Mouse (Mus musculus) T-helper 17 cell (primary cell): ENCODE measurements at regions not wholly inside any gene's neighbourhood (a gene's known extent, or its start where the extent isn't known, plus 50 kb on each side); places are given as distances from the start of the nearest gene placed in this dataset.
"Not testable (repeated sequence)": the region's sequence is repeated elsewhere in the genome, so short reads cannot be mapped to it uniquely, and the experiment has no call there.

Experiments used
- in situ Hi-C, 2 experiments: fragments of 300-600 bp; cut with MboI, MseI; formaldehyde crosslinking; loops; 1 replicate in 1 of 2; 2 replicates in 1 of 2; pipeline ENCODE4 v1.15.1; 2025; ENCODE audit warnings: high pct_unique_total_duplicates in 2 of 2

DNA sequence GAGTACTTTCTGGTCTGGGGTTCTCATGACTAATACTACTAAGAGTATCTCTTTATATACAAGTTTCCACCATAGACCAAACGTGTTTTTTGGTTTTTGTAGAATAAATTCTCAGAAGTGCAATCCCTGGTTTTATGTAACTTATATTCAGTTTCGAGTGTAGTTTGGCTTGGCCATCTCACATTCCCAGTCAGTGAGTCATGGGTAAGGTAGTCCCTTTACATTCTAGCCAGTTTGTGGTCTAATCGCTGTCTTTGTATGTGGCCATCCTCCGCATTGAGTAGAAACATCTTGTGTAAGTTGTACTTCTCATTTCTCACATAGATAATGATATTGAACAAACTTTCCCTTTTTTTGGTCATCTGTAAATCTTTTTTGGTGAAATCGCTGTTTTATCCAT, 88.3 kb downstream of the Anxa5 start:
- in situ Hi-C loops = no loop called here

GRCm38 (mm10) chr3:36383438-36383945, 92.2 kb downstream of the Anxa5 start:
- in situ Hi-C loops = no loop called here

DNA sequence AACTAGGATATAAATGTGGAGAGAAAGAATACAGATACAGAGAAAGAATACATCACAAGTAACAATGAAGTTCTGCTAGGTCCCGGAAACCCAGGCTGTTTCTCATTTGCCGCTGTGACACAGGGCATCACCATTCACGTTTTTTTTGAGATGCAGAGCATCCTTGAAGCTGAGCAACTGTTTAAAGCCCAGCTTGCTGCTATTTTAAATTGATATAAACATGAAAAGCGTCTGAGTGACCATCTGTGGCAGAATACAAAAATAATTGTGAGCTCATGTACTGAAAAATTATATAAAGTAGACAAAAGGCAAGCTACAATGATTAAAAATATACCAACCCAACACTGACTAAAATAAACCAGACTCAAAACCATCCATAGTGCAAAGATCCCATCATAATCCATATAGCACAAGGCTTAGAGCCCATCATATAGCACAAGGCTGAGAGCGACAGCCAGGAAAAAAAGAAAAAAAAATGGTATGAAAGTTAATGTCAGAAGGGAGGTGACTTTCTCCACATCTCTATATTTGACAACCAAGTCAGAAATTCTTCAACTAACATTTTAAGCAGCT, 94.0 kb downstream of the Anxa5 start:
- in situ Hi-C loops = no loop called here

DNA sequence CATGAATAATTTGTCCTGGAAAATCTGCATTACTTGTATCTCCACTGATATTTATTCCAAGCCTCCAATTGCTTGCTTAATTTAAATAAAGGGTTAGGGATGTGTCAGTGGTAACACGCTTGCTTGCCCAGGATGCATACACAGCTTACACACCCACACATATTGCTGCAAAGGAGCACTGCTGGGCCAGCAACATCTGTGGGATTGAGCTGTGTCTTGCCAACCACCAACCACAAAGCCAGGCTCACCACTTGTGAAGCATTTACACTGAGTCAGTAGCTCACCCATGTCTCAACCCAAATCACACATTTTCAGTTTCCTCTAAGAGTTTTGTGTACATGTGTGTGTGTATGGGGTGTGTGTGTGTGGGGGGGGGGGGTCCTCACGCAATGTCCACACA, 100.0 kb downstream of the Anxa5 start:
- in situ Hi-C loops = no loop called here

DNA sequence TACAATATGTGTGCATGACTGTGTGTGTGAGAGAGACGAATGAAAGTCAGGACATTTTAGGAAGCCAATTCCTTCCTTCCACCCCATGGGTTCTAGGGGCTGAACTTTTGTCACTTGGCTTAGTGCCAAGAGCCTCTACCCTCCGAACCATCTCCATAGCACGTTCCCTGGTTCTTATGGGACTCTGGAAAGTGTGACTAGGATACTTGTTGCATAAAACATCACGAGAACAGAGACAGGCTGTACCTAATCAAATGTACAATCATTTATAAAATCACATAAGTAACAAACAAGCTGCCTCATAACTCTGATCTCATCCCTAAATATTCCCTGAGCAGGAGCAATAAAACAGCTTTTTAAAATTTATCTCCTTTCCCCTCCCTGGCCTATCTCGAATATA, 100.8 kb downstream of the Anxa5 start:
- in situ Hi-C loops = no loop called here

GRCm38 (mm10) chr3:36360933-36361332, 114.8 kb downstream of the Anxa5 start:
- in situ Hi-C loops = no loop called here

DNA sequence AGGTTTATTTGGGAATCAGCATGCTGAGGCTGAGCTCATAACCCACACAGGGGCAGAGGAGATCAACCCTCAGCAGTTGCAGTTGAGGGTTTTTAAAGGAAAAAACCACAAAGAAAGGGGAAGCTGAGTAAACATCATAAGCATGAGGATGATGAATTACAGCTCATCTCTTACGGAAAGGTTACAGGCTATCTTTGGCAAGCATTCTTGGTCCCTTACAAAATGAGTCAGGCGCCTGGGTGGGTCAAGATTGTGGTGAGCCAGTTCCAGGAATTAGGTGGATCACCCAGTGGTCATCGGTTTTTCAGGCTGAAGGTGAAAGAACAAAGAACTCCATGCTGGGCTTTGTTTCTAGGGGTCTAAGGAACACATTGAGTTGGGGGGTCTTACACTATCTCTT, 121.5 kb downstream of the Anxa5 start:
- in situ Hi-C loops = not testable (repeated sequence)

DNA sequence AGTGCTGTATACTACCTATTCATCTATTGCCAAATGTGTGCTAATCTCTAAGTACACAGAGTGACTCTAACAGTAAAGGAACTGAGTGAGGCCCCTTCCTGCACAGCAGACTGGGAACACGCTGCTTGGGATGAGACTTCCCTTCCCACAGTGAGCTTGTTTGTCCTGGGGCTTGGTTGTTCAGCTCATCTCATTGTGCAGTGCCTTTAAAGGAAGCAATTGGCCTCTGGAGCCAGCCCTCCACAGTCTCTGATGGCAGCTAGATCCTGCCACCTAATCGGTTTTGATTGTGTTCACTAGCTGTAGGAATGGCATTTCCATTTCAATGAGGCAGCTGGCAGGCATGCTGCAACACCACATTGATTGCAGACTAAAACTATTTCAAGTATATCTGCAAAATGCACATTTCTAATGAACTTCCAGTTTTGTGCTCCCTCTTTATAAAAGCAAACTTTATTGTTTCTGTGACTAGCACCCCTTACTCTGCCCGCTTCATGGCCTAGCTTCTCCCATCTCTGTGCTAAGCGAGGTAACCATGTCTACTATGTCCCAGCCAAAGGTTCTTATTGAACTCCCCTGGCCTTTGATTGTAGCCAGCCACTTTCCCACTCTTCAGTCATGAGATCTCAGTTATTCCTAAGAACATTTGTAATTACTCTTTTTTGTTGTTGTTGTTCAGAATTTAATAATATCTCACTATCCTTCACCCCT, 123.5 kb downstream of the Anxa5 start:
- in situ Hi-C loops = no loop called here

GRCm38 (mm10) chr3:36349073-36349472, 126.6 kb downstream of the Anxa5 start:
- in situ Hi-C loops = no loop called here

DNA sequence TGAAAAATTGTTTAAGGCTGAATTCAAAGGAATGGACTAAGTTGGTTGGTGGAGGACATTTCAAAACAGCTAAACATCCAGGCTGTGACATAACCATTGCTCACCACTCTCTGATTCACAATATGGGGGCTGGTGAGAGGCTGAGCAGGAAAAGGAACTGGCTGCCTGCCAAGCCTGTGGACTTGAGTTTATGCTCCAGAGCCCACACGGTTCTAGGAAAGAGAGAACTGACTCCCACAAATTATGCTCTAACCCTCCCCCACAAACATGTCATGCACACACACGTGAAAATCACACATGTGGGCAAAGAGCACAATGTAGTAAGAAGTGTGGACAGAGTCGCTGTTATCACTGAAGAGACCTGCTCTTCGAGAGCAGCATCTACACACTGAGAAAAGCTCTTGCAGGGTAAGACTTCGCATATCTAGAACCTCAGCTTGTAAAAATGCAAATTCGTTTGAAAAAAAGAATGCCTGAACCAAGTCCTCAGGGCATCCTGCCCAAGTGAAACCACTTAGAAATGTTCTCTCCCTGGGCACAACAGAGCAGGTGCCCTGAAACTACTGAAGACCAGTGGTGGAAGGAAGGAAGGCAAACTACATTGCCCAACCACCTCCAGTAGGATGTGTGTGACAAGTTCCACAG, 118.9 kb upstream of the Qrfpr start:
- in situ Hi-C loops = no loop called here

GRCm38 (mm10) chr3:36339656-36340055, 117.5 kb upstream of the Qrfpr start:
- in situ Hi-C loops = no loop called here

- in situ Hi-C loops = loop anchor here (5.0 kb wide), 2 partner anchors 78 to 88 kb away; no protein-coding TSS in a partner anchor
Measured at GRCm38 (mm10) chr3:36334279-36334678, 112.2 kb upstream of the Qrfpr start.

- in situ Hi-C loops = loop anchor here (5.0 kb wide), 2 partner anchors 80 to 90 kb away; no protein-coding TSS in a partner anchor
Measured at GRCm38 (mm10) chr3:36332016-36332415, 109.9 kb upstream of the Qrfpr start.

- in situ Hi-C loops = loop anchor here (5.0 kb wide), 2 partner anchors 82 to 92 kb away; no protein-coding TSS in a partner anchor
Measured at GRCm38 (mm10) chr3:36330656-36331055, 108.5 kb upstream of the Qrfpr start.

- in situ Hi-C loops = loop anchor here (5.0 kb wide), 2 partner anchors 83 to 93 kb away; no protein-coding TSS in a partner anchor
Measured at GRCm38 (mm10) chr3:36329631-36330030, 107.5 kb upstream of the Qrfpr start.

DNA sequence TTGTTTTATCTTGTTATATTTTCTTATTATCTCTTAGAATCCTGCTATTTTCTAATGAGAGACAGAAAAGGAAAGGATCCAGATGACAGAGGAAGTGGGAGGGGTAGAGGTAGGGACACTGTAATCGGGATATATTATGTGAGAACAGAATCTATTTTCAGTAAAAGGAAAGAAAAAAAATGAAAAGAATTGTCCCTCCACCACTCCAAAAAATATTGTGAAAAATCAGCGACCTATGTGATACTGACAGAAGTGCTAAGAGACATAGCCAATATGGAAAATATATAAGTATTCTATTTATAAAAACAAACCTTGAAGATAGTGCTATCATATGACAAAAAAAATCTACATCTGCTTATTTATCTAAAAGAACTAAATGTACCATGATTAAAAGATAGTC, 106.8 kb upstream of the Qrfpr start:
- in situ Hi-C loops = no loop called here

DNA sequence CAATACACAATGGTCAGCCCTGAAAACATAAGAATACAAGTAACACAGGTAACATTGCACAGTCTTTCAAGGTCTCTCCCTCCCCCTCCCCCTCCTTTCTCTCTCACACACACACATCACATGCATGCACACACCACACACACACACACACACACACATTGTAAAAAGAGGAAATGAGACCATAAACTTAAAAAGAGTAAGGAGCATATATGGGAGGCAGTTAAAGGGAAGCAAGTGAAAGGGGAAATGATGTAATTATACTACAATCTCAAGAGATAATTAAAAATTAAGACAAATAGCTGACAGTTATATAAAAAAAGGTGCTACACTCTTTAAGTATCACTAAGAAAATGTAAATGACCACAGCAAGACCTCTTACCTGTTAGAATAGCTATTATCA, 96.5 kb upstream of the Qrfpr start:
- in situ Hi-C loops = no loop called here

GRCm38 (mm10) chr3:36311337-36311736, 89.2 kb upstream of the Qrfpr start:
- in situ Hi-C loops = no loop called here

DNA sequence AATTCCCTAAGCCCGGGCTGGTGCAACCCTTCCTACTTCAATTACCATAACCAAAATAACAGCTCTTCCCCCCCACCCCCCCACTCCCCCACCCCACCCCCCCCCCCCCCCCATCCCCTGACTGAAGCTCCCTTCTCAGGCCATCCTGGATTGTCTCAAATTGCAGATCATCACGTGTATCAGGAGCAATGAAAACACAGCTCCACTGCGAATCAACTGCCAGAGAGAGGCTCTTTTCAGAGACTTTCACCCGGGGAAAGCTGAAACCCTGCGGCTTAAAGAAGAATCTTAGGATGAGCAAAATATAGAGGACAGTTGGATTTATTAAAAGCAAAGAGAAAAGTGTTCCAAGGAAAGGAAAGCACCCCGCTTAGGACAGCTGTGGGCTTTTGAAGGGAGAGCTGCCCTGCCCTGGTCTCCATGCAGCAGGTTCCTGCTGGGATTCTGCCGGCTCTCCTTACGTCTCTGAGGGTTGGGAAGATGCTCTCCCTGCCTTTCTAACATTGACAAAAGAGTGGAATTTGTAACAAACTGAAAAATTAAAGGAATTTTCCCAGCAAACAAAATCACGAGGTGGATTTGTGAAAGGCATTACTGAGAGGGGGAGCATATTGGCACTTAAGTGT, 88.6 kb upstream of the Qrfpr start:
- in situ Hi-C loops = no loop called here

- in situ Hi-C loops = no loop called here
Measured at GRCm38 (mm10) chr3:36296792-36297191, 74.7 kb upstream of the Qrfpr start.

DNA sequence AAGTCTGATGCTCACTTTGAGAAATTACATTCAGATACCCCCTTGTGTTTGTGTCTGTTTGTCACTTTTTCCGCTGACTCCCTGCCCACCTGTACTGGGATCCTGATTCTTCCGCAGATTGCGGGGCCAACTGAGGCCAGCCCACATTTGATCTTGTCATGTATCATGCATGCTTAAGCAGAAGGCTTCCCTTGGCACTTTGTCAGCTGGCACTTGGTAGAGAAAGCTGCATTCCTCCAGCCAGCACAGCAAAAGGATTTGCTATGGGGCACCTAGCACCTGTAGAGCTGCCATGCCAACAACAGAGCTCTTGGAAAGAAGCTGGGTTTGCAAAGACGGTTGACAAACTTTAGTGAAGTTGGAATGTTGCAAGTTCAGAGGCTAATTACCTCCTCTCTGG, 69.9 kb upstream of the Qrfpr start:
- in situ Hi-C loops = no loop called here

GRCm38 (mm10) chr3:36284066-36284465, 62.0 kb upstream of the Qrfpr start:
- in situ Hi-C loops = no loop called here
